Mouse (Mus musculus) fibroblast of lung, adult 2 months (primary cell): ENCODE measurements around the gene Hcrtr1.

ENCODE experiments used
- DNase-seq: peaks from one replicate; pipeline ENCODE4 v3.0.0-alpha.2; 2011; ENCODE audit warnings: low read depth

Hcrtr1 gene

GRCm38 (mm10) chr4:130167814-130168213, 28.7 kb upstream of the Hcrtr1 start:
- no peak for DNase-seq

DNA sequence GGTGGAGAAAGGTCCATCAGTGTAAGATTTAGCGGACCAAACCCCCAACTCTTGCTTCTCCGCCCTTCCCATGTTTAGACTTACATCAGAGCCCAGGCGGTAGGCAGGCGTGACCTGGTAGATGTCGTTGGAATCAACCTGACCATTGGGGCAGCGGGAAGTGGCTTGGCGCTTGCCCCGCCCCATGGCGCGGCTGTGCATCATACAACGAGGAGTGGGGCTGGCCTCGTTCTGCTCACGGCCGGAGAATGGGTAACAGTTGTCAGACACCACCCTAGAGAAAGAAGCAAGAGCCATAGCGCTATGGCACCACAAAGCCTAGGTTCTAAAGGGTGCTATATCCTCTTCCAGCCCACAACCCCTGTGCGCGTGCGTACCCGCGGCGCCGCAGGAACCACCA, 28.2 kb upstream of the Hcrtr1 start:
- no peak for DNase-seq

- no peak for DNase-seq
Measured at GRCm38 (mm10) chr4:130166592-130166991, 27.4 kb upstream of the Hcrtr1 start.

DNA sequence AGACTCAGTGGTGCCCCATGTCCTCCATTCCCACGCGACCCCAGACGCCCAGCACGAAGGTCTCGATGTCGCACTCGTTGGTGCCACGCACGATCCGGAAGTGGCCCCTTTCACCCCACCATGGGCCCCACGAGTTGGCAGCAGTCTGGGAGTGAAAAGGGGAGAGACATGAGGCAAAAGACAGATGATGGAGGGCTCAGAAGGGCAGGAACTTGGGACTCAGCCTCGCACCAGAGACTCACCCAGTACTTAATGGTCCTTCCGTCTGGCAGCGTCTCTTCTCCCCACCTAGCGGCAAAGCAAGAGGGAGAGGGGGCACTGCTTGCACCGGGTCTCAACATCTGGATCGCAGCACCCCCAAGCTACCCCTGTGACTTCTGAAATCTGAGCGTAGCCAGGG, 26.9 kb upstream of the Hcrtr1 start:
- no peak for DNase-seq

DNA sequence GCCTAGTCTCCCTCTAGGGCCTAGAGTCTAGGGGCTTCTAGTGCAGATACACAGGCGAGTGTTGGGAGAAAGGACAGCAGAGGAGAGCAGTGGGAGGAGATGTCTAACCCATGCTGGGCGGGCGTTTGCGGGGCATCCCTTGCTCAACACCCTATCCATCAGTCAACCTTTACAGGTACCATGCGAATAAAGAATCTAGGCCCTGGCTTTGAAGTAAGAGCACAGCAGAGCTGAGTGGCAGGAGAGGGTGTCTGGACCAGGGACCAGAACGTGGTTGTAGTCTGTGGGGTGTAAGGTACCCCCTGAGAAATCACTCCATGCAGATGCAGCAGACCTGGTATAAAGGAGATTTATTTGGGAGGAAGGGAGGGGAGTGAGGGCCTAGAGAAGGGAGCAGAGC, 25.0 kb upstream of the Hcrtr1 start:
- DNase-seq, result no peak

DNA sequence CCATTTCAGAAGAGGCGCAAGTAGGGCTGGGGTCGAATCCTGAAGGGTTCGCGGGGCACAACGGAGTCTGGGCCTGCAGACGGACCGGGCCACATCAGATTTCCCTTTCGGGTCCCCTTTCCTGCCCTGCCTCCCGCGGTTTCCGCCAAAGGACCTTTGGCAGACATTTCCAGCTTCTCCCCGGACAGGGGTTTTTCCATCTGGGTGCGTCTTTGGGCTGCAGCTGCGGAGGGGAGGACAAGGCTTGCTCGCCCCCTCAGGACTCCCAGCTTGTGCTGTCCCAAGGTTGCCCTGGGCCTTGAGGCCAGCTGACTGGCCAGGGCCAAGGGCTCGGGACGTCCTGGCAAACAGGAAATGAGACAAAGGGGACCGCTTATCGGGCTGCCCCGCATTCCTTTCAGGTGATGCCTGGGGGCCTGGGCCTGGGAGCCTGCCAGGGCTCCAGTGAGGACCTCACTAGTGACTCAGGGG, 24.3 kb upstream of the Hcrtr1 start:
- DNase-seq, result no peak

DNA sequence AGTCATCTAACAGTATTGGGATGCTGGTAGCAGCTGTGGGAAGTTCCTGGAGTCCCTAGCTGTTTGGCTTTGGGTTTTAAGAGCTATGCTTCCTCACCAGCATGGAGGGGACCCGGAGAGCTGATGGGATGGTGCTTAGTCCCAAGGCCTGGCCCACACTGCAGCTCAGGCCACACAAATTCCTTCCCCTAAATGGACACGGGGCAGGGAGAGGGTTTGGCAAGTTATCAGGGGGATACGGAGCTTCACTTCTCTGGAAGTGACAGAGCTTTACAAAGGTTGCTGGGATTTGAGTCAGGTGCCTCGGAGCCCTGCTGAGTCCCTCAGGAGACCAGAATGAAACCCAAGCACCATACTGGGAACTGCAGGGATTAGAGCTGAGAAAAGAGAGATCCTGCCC, 22.2 kb upstream of the Hcrtr1 start:
- no peak for DNase-seq

DNA sequence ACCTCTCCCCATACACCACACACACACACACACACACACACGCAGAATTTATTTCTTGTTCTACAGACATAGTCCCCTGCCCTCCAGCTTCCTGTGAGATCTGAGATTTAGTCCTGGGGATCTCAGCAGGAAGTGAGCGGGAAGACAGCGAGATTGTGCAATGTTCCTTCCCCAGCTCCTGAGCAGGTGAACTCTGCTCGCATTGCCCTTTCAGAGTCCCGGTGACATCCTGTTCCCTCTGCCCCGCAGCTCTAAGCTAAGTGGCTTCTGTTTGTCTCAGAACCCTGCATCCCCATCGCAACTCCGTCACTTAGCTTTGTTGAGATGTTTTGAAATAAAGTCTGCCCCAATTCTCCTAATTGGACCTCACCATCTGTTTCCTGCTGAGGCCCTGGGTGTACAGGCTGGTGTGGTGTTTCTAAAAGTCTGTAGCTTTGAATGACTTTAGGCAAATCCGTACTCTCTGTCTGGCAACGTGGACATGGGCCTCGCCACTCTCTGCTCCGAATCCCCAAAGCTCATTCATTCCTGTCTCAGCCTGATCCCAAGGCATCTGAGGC, 17.7 kb upstream of the Hcrtr1 start:
- DNase-seq, result no peak

DNA sequence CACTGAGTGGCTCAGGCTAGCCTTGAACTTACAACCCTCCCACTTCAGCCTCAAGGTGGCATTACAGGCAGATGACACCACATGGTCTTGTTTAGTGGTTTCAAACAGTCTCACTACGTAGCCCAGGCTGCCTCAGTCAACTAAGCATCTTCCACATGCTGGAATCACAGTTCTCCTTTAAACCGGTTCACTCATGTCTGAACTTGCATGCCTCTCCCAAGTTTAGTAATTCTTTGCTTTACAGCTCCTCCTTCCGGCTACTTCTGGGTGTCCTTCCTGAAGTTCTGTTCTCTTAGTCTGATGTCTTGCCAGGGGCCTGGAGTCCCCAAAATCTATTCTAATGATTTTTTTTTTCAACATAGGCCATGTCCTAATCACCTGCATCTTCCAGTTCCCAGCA, 15.1 kb upstream of the Hcrtr1 start:
- DNase-seq, result no peak

DNA sequence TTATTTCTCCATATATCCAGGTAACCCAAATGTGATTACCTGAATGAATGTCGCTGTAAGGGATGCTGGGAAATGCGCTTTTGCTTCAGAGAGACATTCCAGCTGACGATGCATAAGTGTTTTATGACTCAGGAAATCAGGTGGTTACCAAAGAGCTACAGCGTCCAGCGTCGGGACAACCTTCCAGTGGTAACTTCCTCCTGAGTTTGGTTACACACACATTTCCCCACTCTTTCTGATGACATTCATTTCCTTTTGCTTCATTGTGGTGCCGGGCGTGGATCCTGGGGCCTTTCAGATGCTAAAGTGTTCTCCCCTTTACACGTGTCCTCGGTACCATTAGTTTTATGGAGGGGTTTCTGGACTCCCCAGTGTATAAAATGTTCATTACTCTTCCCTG, 9.2 kb upstream of the Hcrtr1 start:
- DNase-seq, result no peak

DNA sequence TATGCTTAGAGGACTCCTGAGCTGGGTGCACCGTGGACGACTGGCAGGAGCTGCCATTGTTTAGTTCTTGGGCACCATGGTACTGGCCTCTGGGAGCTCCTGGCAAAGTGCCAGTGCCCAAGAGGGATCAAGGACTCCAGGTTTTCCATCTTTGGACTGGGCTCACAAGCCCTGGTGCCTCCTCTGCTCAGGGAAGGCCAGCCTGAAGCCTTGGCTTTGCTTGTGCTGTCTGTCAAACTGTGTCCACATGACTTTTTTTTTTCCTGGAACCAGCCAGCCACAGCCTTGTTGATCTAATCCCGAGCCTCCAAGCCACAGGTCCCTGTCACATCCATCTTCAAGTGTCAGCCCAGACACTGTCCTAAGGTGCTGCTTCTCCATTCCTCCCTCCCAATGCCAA, 2.6 kb upstream of the Hcrtr1 start:
- no peak for DNase-seq

- DNase-seq, result no peak
Measured at GRCm38 (mm10) chr4:130140992-130141402, 1.8 kb upstream of the Hcrtr1 start.

DNA sequence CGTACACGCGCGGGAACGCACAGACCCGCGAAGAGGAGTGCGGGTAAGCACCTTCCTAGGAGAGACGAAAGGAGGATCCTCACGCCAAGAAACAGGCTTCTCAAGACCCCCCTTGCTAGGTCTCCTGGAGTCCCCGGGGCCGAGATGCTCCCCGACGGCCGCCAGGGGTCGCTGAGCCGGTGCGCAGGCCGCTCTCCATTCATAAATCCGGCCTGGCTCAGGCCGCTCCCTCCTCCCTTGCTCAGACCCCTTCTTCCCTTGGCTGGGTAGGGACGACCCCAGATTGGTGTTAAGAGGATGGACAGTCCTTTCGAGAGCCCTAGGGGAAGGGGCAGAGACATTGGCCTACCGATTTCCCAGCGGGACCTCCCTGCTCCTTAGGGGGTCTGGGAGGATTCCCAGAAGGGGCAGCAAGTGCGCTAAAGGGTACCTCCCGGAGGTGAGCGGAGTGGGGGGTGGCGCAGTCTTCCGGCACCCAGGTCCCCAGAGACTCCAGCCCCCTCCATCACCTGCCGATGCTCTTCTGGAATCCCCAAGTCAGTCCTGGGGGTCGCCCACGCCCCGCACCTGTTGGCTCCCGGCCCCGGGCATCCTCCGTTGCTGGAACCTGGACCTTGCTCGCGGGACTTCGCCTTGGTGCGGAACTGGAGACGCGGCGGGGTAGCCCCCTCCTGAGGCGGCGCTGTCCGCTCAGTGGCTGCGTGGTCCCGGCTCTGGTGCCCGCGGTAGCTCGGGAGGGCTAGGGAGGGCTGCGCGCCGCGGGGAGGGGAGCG, 532 bp downstream of the Hcrtr1 start:
- no peak for DNase-seq

DNA sequence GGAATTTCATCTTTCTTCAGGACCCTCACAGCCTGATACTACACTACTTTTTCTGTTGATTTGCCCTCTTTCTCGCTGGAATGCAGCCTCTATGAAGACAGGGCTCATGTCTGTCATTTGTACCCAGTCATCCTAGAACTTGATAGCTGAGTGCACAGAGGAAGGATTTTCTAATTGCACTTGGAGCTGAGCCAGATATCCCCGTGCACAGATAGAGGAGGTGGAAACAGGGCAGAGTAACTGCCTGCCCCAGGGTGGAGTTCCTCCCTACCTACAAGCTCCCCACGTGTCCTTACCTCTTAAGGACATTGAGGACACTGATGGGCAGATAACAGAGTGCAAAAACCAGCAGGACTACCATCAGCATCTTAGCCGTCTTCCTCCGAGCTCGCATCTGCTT, 5.8 kb downstream of the Hcrtr1 start:
- no peak for DNase-seq

- no peak for DNase-seq
Measured at GRCm38 (mm10) chr4:130131448-130132105, 7.6 kb downstream of the Hcrtr1 start.

- no peak for DNase-seq
Measured at GRCm38 (mm10) chr4:130130641-130131350, 8.4 kb downstream of the Hcrtr1 start.

DNA sequence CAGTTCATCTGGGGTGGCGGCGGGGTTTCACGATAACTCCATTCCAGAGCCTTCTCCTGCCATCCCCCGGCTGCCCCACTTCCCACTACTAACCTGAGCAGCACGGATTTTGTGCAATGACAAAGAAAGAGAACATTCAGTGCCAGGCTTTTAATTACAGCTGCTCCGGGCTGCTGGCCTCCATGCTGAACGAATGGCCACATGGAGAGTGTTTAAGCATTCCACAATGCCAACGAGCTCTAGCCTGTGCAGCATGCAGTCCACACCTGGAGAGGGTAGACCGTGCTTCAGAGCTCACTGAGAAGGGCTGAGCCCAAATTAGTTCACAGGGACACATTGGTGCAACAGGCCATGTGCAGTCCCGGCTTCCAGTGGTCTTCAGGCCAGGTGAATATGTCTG, 9.1 kb downstream of the Hcrtr1 start:
- DNase-seq, result no peak

GRCm38 (mm10) chr4:130128907-130129306, 10.3 kb downstream of the Hcrtr1 start:
- DNase-seq, result no peak

DNA sequence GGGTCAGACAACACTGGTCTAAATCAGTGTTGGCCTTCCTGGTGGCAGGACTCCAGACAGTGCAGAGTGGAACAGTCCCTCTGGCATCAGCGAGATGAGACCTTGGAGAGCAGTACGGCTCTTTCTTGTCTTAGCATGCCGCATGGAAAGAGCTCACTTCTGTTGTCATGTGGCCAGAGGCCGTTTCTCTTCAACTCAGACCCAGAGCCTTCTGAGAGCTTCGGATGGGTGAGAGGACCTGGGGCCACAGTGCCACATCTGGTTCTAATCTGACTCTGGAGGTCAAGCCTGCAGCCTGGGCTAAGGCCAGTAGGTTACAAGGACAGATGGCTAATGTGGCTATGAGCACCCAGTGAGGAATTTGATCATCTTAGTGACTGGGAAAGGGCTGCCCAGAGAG, 13.2 kb downstream of the Hcrtr1 start:
- no peak for DNase-seq

DNA sequence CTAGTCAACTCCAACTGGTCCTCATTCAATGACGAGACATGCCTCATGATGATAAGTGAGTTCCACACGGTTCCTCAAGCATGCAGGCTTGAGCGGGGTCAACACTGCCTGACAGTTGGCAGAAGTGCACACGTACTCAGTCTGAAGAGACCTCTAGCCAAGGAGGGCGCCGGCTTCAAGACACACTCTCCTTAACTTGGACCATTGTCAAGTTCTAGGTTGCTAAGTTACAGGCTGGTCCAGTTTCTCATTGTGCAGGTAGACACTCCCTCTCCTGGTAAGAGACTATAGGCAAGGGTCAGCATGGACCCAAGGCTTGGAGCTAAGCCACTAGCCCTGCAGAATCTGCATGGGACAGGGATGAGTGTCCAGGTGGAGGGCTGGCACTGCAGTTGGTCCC, 14.0 kb downstream of the Hcrtr1 start:
- no peak for DNase-seq

GRCm38 (mm10) chr4:130124110-130124509, 15.0 kb downstream of the Hcrtr1 start:
- DNase-seq, result no peak

GRCm38 (mm10) chr4:130123020-130123419, 16.1 kb downstream of the Hcrtr1 start:
- no peak for DNase-seq

GRCm38 (mm10) chr4:130121560-130121959, 17.6 kb downstream of the Hcrtr1 start:
- DNase-seq, result no peak
